Mouse (Mus musculus) testis, adult 2 months (tissue): ENCODE results near the gene Ncam1.

Experiments
- CTCF ChIP-seq: fragments of 200-500 bp; IDR thresholded peaks from 2 replicates; pipeline ENCODE4 v1.5.1; 2012; ENCODE audit warnings: low read depth, mild to moderate bottlenecking, inconsistent platforms, low read length, moderate library complexity; ENCODE audit not compliant: control insufficient read depth, insufficient read depth, insufficient replicate concordance
- POLR2A ChIP-seq: fragments of 200-500 bp; IDR thresholded peaks from 2 replicates; pipeline ENCODE4 v1.6.1; 2012; ENCODE audit warnings: low read depth, mild to moderate bottlenecking, inconsistent platforms, low read length, moderate library complexity; ENCODE audit not compliant: control insufficient read depth

GRCm38 (mm10) chr9:49595635-49596348 lies 202.9 kb downstream of the Ncam1 start:
- TF ChIP-seq CTCF (no peak), POLR2A (no peak)
